Mouse (Mus musculus): ENCODE measurements around the gene Cldn22. TPM values are rescaled to one million over a fixed set of nuclear protein-coding genes. Genes with fewer than 3 reads are reported as not detected.
"Not testable (repeated sequence)": the region's sequence is repeated elsewhere in the genome, so short reads cannot be mapped to it uniquely, and the experiment has no call there.

Cldn22 gene
- total and polyA plus RNA-seq, 3 experiments, result 0.22 TPM; not detected in 2

DNA sequence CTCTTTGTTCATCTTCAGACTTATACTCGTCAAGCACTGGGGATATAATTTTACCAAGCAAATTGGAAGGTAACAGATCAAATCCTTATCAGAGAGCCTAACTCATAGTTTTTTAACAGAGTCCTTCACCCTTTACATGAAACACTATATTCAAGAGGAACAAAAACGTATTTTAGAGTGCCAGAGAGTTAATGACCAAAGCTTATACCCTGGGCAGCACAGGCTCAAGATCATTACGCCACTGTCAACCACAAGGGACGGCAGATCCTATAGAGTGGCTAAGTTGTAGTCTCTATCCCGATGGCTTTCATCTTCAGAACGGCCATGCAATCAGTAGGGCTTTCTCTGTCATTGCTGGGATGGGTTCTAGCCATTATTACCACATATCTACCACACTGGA is 2.4 kb upstream of the Cldn22 start, which contains the start of gene Cldn24:
Gene Cldn24, plus strand, starts transcription at position 301 of the 400 bp plus-strand sequence.
- ATAC-seq (ENCODE audit: extremely low read depth, insufficient number of reproducible peaks, low FRiP score, poor library complexity, severe bottlenecking), result no peak
- no peaks in the 10 kb centered on the region for H3K4me1 ChIP-seq (ENCODE audit: insufficient read depth, low read depth, low read length)
- H3K9me3 ChIP-seq (replicated peaks), result no peaks in the 10 kb centered on the region
- DNase-seq (ENCODE audit: low spot score), result no peak
- TF ChIP-seq POLR2AphosphoS5 (IDR thresholded peaks at IDR 0.05; ENCODE audit: insufficient replicate concordance, low read depth, low read length) (no peak), GATA1 (IDR thresholded peaks at IDR 0.05; ENCODE audit: borderline replicate concordance, low read length) (no peak), CTCF (IDR thresholded peaks at IDR 0.05; ENCODE audit: low read depth, low read length) (no peak), TAL1 (conservative IDR thresholded peaks at IDR 0.05; ENCODE audit: low read depth, low read length) (no peak), GATA2 (IDR thresholded peaks at IDR 0.05; ENCODE audit: borderline replicate concordance, low read depth, low read length) (no peak)
- H3K36me3 ChIP-seq (replicated peaks), result no peaks in the 10 kb centered on the region
- no peak within 1 kb of the TSS for H3K4me3 ChIP-seq (ENCODE audit: low read depth, low read length)
- H3K27me3 ChIP-seq (ENCODE audit: insufficient read depth, low read length), result no peaks in the 10 kb centered on the region

DNA sequence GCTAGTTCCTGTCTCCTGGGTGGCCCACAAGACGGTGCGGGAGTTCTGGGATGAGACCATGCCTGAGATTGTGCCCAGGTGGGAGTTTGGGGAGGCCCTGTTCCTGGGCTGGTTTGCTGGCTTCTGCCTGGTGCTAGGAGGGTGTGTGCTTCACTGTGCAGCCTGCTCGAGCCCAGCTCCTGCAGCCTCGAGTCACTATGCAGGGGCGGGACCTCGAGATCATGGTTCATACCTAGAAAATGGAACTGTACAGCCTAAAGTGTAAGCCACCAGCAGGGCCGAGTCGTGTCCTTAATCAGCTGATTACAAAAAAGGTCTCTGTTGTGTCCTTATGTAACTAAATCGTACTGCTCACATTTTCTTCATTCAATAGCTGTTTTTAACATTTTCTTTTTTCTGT is 1.7 kb upstream of the Cldn22 start:
- ATAC-seq (ENCODE audit: extremely low read depth, insufficient number of reproducible peaks, low FRiP score, poor library complexity, severe bottlenecking); DNase-seq (ENCODE audit: low spot score); H3K36me3 ChIP-seq (replicated peaks); H3K27me3 ChIP-seq (ENCODE audit: insufficient read depth, low read length); H3K4me3 ChIP-seq (ENCODE audit: low read depth, low read length); H3K9me3 ChIP-seq (replicated peaks); H3K4me1 ChIP-seq (ENCODE audit: insufficient read depth, low read depth, low read length): not testable (repeated sequence)

DNA sequence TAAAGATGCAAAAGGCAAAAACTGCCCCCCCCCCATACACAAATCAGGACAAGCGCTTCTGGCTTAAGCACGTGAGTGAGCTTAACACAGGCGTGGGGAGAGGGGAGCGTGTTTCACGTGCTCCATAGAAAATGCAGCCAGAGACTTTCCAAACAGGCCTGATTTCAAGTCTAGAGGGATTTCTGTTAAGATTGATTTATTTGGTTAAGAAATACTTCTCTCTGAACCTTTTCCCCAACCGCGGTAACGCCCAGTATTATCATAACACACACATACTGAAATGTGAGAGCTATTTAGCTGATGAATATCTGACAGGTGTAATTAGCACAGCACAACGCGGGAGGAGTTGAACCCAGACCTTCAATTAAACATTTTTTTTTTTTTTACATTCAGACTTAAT is 505 bp upstream of the Cldn22 start:
- peaks cover 9% of the 10 kb centered on the region for H3K36me3 ChIP-seq (replicated peaks)
- ATAC-seq (ENCODE audit: extremely low read depth, insufficient number of reproducible peaks, low FRiP score, poor library complexity, severe bottlenecking), result no peak
- TF ChIP-seq CTCF (IDR thresholded peaks at IDR 0.05; ENCODE audit: low read depth, low read length) (no peak), GATA1 (IDR thresholded peaks at IDR 0.05; ENCODE audit: borderline replicate concordance, low read length) (no peak), TAL1 (conservative IDR thresholded peaks at IDR 0.05; ENCODE audit: low read depth, low read length) (no peak), POLR2AphosphoS5 (IDR thresholded peaks at IDR 0.05; ENCODE audit: insufficient replicate concordance, low read depth, low read length) (no peak), GATA2 (IDR thresholded peaks at IDR 0.05; ENCODE audit: borderline replicate concordance, low read depth, low read length) (no peak)
- no peaks in the 10 kb centered on the region for H3K4me1 ChIP-seq (ENCODE audit: insufficient read depth, low read depth, low read length)
- H3K9me3 ChIP-seq (replicated peaks), result no peaks in the 10 kb centered on the region
- H3K27me3 ChIP-seq (ENCODE audit: insufficient read depth, low read length), result no peaks in the 10 kb centered on the region
- no peak overlapping the region for H3K4me3 ChIP-seq (ENCODE audit: low read depth, low read length)
- no peak for DNase-seq (ENCODE audit: low spot score)

DNA sequence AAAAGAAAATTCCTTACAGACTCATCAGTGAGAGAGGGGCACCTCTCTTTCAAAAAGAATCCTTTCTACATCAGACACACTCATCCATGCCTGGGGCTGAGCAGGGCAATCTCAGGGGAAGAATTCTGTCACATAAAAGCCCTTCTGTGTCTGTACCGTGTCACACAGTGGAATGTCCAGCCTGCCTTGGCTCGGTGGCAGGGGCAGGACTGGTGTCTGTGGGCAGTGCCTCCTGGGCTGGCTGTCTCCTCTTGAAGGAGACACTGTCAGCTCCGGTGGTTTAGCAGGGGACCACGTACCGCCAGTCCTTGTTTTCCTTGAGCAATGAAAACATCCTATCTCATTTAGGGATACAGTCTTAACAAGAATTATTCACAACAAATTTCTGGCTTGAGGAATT is 1.3 kb downstream of the Cldn22 start:
- DNase-seq (ENCODE audit: low spot score) (no peak), ATAC-seq (ENCODE audit: extremely low read depth, insufficient number of reproducible peaks, low FRiP score, poor library complexity, severe bottlenecking) (no peak)
- Histone ChIP-seq H3K27me3 (ENCODE audit: insufficient read depth, low read length) (no peaks in the 10 kb centered on the region), H3K36me3 (replicated peaks) (peaks cover 27% of the 10 kb centered on the region), H3K9me3 (replicated peaks) (no peaks in the 10 kb centered on the region), H3K4me1 (ENCODE audit: insufficient read depth, low read depth, low read length) (no peaks in the 10 kb centered on the region), H3K4me3 (ENCODE audit: low read depth, low read length) (no peak overlapping the region)
- TF ChIP-seq GATA1 (IDR thresholded peaks at IDR 0.05; ENCODE audit: borderline replicate concordance, low read length), result no peak
- no peak for TF ChIP-seq CTCF (IDR thresholded peaks at IDR 0.05; ENCODE audit: low read depth, low read length)
- TF ChIP-seq TAL1 (conservative IDR thresholded peaks at IDR 0.05; ENCODE audit: low read depth, low read length), result no peak
- TF ChIP-seq POLR2AphosphoS5 (IDR thresholded peaks at IDR 0.05; ENCODE audit: insufficient replicate concordance, low read depth, low read length), result no peak
- TF ChIP-seq GATA2 (IDR thresholded peaks at IDR 0.05; ENCODE audit: borderline replicate concordance, low read depth, low read length), result no peak

DNA sequence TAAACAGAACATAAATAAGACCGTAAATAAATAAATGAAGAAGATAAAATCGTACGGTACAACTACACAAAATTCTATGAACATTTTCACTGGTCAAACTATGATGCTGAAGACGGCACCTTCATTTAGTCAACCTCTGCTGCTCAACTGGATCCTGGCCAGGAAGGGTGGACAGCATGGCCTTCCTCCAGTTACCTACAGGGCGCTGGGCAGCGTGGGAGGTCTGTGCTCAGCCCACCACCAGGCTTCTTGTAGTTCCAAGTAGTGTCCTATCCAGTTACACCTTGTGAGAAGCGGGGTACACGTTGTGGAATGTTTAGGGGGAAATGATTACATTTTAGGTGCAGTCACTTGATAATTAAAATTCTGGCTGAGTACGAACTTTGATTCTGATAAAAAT is 2.6 kb downstream of the Cldn22 start:
- no peak for TF ChIP-seq CTCF (IDR thresholded peaks at IDR 0.05; ENCODE audit: low read depth, low read length)
- no peak for TF ChIP-seq GATA1 (IDR thresholded peaks at IDR 0.05; ENCODE audit: borderline replicate concordance, low read length)
- TF ChIP-seq POLR2AphosphoS5 (IDR thresholded peaks at IDR 0.05; ENCODE audit: insufficient replicate concordance, low read depth, low read length), result no peak
- no peak for TF ChIP-seq GATA2 (IDR thresholded peaks at IDR 0.05; ENCODE audit: borderline replicate concordance, low read depth, low read length)
- no peak for TF ChIP-seq TAL1 (conservative IDR thresholded peaks at IDR 0.05; ENCODE audit: low read depth, low read length)
- Histone ChIP-seq H3K4me3 (ENCODE audit: low read depth, low read length) (no peak overlapping the region), H3K9me3 (replicated peaks) (no peaks in the 10 kb centered on the region), H3K4me1 (ENCODE audit: insufficient read depth, low read depth, low read length) (no peaks in the 10 kb centered on the region), H3K27me3 (ENCODE audit: insufficient read depth, low read length) (no peaks in the 10 kb centered on the region), H3K36me3 (replicated peaks) (peaks cover 38% of the 10 kb centered on the region)
- DNase-seq (ENCODE audit: low spot score) (no peak), ATAC-seq (ENCODE audit: extremely low read depth, insufficient number of reproducible peaks, low FRiP score, poor library complexity, severe bottlenecking) (no peak)

DNA sequence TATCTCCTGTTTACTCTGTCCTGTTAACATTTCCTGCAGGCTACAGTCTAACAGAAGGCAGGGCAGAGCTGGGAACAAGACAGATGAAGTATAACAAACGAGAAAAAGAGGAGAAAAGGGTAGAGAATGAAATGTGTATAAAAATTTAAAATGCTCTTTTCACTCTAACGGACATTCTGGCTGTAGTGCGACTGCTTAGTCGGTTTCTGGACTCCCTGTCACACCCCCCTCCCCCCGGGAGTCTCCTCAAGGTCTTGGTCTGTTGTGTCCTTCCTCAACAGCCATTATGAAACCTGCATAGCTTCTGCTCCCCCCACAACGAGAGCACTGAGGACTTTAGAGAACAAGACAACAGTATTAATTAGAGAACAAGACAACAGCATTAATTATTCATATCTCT is 8.3 kb downstream of the Cldn22 start:
- no peaks in the 10 kb centered on the region for H3K9me3 ChIP-seq (replicated peaks)
- DNase-seq (ENCODE audit: low spot score) (no peak), ATAC-seq (ENCODE audit: extremely low read depth, insufficient number of reproducible peaks, low FRiP score, poor library complexity, severe bottlenecking) (no peak)
- H3K36me3 ChIP-seq (replicated peaks), result peaks cover 63% of the 10 kb centered on the region
- H3K4me3 ChIP-seq (ENCODE audit: low read depth, low read length), result no peak overlapping the region
- no peaks in the 10 kb centered on the region for H3K27me3 ChIP-seq (ENCODE audit: insufficient read depth, low read length)
- no peak for TF ChIP-seq POLR2AphosphoS5 (IDR thresholded peaks at IDR 0.05; ENCODE audit: insufficient replicate concordance, low read depth, low read length)
- no peak for TF ChIP-seq CTCF (IDR thresholded peaks at IDR 0.05; ENCODE audit: low read depth, low read length)
- no peak for TF ChIP-seq TAL1 (conservative IDR thresholded peaks at IDR 0.05; ENCODE audit: low read depth, low read length)
- no peak for TF ChIP-seq GATA2 (IDR thresholded peaks at IDR 0.05; ENCODE audit: borderline replicate concordance, low read depth, low read length)
- TF ChIP-seq GATA1 (IDR thresholded peaks at IDR 0.05; ENCODE audit: borderline replicate concordance, low read length), result no peak
- H3K4me1 ChIP-seq (ENCODE audit: insufficient read depth, low read depth, low read length), result no peaks in the 10 kb centered on the region

DNA sequence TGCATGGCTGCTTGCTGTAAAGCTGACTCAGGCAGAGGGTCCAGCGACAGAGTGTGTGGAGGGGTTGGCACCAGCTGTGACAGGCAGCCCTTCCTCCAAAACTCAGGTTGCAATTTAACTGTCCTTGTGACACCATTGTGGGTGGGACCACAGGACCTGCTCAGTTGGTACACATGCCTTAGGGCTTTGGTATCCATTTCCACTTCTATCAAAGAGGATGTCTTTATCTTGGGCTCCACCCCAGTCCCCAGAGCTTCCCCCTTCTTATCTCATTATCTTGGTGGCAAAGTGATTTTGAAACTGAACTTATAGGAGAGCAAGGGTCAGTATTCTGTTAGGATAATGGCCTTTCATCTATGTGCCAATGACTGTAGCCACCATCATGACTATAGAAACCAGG is 9.7 kb downstream of the Cldn22 start:
- H3K4me3 ChIP-seq (ENCODE audit: low read depth, low read length), result no peak overlapping the region
- DNase-seq (ENCODE audit: low spot score), result no peak
- H3K4me1 ChIP-seq (ENCODE audit: insufficient read depth, low read depth, low read length), result no peaks in the 10 kb centered on the region
- no peak; the same call in 1 of the 2 replicates for ATAC-seq (ENCODE audit: extremely low read depth, insufficient number of reproducible peaks, low FRiP score, poor library complexity, severe bottlenecking)
- TF ChIP-seq GATA1 (IDR thresholded peaks at IDR 0.05; ENCODE audit: borderline replicate concordance, low read length) (no peak), CTCF (IDR thresholded peaks at IDR 0.05; ENCODE audit: low read depth, low read length) (no peak), TAL1 (conservative IDR thresholded peaks at IDR 0.05; ENCODE audit: low read depth, low read length) (no peak), GATA2 (IDR thresholded peaks at IDR 0.05; ENCODE audit: borderline replicate concordance, low read depth, low read length) (no peak)
- H3K36me3 ChIP-seq (replicated peaks), result peaks cover 56% of the 10 kb centered on the region
- H3K9me3 ChIP-seq (replicated peaks), result no peaks in the 10 kb centered on the region
- no peaks in the 10 kb centered on the region for H3K27me3 ChIP-seq (ENCODE audit: insufficient read depth, low read length)

All from G1E (cell line).